Mouse (Mus musculus) ovary, adult 10 weeks (tissue): Measurements from ENCODE around the gene Lnpep. TPM values are rescaled to one million over a fixed set of nuclear protein-coding genes. Genes with fewer than 3 reads are reported as not detected.

Experiments
- polyA plus RNA-seq: library from polyadenylated mRNA; stranded (reverse); fragments of 350-450 nt; fragmentation: Illumina TruSeq; extraction: RNeasy Lipid Tissue Mini Kit (QIAGEN cat#74804); gene quantifications from one replicate; pipeline ENCODE4 v1.2.3, GENCODE M21; 2014

Gene Lnpep
- polyA plus RNA-seq = 171 TPM

GRCm38 (mm10) chr17:17624957-17625586 lies at the start of gene Lnpep:
Gene Lnpep (minus strand): TSS chr17:17625050.

Other genes starting within 250 kb of the Lnpep start
- gene Lix1, start 222.4 kb downstream of the Lnpep start, polyA plus RNA-seq = 18.2 TPM
- gene Vmn2r90, start 78.7 kb upstream of the Lnpep start, polyA plus RNA-seq = not detected
- gene Spaca6, start 202.1 kb upstream of the Lnpep start, polyA plus RNA-seq = 29.2 TPM
- not detected for gene Has1, start 230.2 kb upstream of the Lnpep start, polyA plus RNA-seq